14 mouse cellular contexts compared by ENCODE assay signal in genomic region chr2:130047923-130048440, GRCm38 (mm10). TPM values are rescaled to one million over a fixed set of nuclear protein-coding genes. Genes with fewer than 3 reads are reported as not detected.
DNase-seq lines count a peak whose midpoint lies in the region; ATAC-seq and TF ChIP-seq lines count a peak whose summit lies in the region.
"Had no signal": no experiment of that assay in that cellular context is flagged by ENCODE, and none has a peak within 500 bp of the region (broad histone marks: within the 10 kb centered on the region; RNA-seq: fewer than 3 reads in every experiment).

No protein-coding gene starts in this region.

- WGBS in forebrain, postnatal 0 days = 79% methylated on average over 13 of the region's 13 CpGs
- 77% methylated on average over 13 of the region's 13 CpGs for WGBS in forebrain, embryonic 11.5 days
- 70% methylated on average over 13 of the region's 13 CpGs for WGBS in lung, embryonic 14.5 days
- 72% methylated on average over 13 of the region's 13 CpGs for WGBS in bone marrow, adult 2 months
- WGBS in limb, embryonic 10.5 days = 68% methylated on average over 13 of the region's 13 CpGs

- TF ChIP-seq POLR2A in bone marrow, adult 2 months (IDR thresholded peaks at IDR 0.05; ENCODE audit: borderline replicate concordance, control insufficient read depth, low read depth, low read length) = no peak

- no peak for ATAC-seq in forebrain, postnatal 0 days
- ATAC-seq in forebrain, embryonic 11.5 days (replicated peaks; ENCODE audit: low FRiP score) = no peak
- ATAC-seq in lung, embryonic 14.5 days (ENCODE audit: insufficient read depth) = no peak

- H3K4me2 ChIP-seq in forebrain, postnatal 0 days (ENCODE audit: low read depth) = no peak overlapping the region
- H3K4me2 ChIP-seq in forebrain, embryonic 11.5 days (ENCODE audit: low read depth, low read length, severe bottlenecking) = no peak overlapping the region
- H3K4me2 ChIP-seq in lung, embryonic 14.5 days = no peak overlapping the region
- H3K4me2 ChIP-seq: liver, embryonic 15.5 days had no signal

- peak; percentile 16; the same call in 1 of the 2 replicates for TF ChIP-seq CTCF in forebrain, postnatal 0 days (IDR thresholded peaks at IDR 0.05; ENCODE audit: low read depth)
- TF ChIP-seq CTCF in lung, embryonic 14.5 days (IDR thresholded peaks at IDR 0.05; ENCODE audit: low read depth) = peak; percentile 29
- TF ChIP-seq CTCF in bone marrow, adult 2 months (IDR thresholded peaks at IDR 0.05; ENCODE audit: control insufficient read depth, insufficient read depth, low read length) = peak; percentile 38

- H3K4me1 ChIP-seq in forebrain, postnatal 0 days (ENCODE audit: insufficient read depth) = no peaks in the 10 kb centered on the region
- no peaks in the 10 kb centered on the region for H3K4me1 ChIP-seq in forebrain, embryonic 11.5 days (replicated peaks; ENCODE audit: control insufficient read depth, insufficient read depth, low read length)
- H3K4me1 ChIP-seq in lung, embryonic 14.5 days (ENCODE audit: insufficient read depth) = no peaks in the 10 kb centered on the region
- peaks cover 4% of the 10 kb centered on the region for H3K4me1 ChIP-seq in bone marrow, adult 2 months (ENCODE audit: control insufficient read depth, insufficient read depth, low read length)
- peaks cover 14% of the 10 kb centered on the region for H3K4me1 ChIP-seq in limb, embryonic 10.5 days
- H3K4me1 ChIP-seq: liver, embryonic 15.5 days; megakaryocyte, embryonic 14.5 days had no signal

- H3K36me3 ChIP-seq in forebrain, postnatal 0 days (ENCODE audit: insufficient read depth) = no peaks in the 10 kb centered on the region
- H3K36me3 ChIP-seq in forebrain, embryonic 11.5 days (ENCODE audit: control insufficient read depth, insufficient read depth, low read length) = no peaks in the 10 kb centered on the region
- H3K36me3 ChIP-seq in lung, embryonic 14.5 days (ENCODE audit: insufficient read depth) = no peaks in the 10 kb centered on the region
- no peaks in the 10 kb centered on the region for H3K36me3 ChIP-seq in limb, embryonic 10.5 days
- H3K36me3 ChIP-seq: forebrain, embryonic 10.5 days; liver, embryonic 15.5 days had no signal

- H3K4me3 ChIP-seq in forebrain, postnatal 0 days (ENCODE audit: low read depth, low read length) = no peak overlapping the region
- H3K4me3 ChIP-seq in forebrain, embryonic 11.5 days (ENCODE audit: low read depth, low read length) = no peak overlapping the region
- H3K4me3 ChIP-seq in lung, embryonic 14.5 days (ENCODE audit: low read depth, low read length) = no peak overlapping the region
- H3K4me3 ChIP-seq in bone marrow, adult 2 months (replicated peaks; ENCODE audit: control insufficient read depth, low read depth, low read length) = no peak overlapping the region
- H3K4me3 ChIP-seq in limb, embryonic 10.5 days = no peak overlapping the region
- H3K4me3 ChIP-seq: forebrain, embryonic 10.5 days; liver, embryonic 15.5 days; megakaryocyte, embryonic 14.5 days had no signal

- H3K27me3 ChIP-seq in forebrain, postnatal 0 days (ENCODE audit: insufficient read depth, low read length) = no peaks in the 10 kb centered on the region
- no peaks in the 10 kb centered on the region for H3K27me3 ChIP-seq in forebrain, embryonic 11.5 days (ENCODE audit: control insufficient read depth, insufficient read depth, low read length)
- no peaks in the 10 kb centered on the region for H3K27me3 ChIP-seq in lung, embryonic 14.5 days (ENCODE audit: insufficient read depth, low read length)
- no peaks in the 10 kb centered on the region for H3K27me3 ChIP-seq in limb, embryonic 10.5 days (ENCODE audit: low read depth, poor library complexity, severe bottlenecking)
- H3K27me3 ChIP-seq: liver, embryonic 15.5 days had no signal

- DNase-seq in forebrain, postnatal 0 days = no peak
- no peak for DNase-seq in forebrain, embryonic 11.5 days (ENCODE audit: low spot score)
- DNase-seq in lung, embryonic 14.5 days = no peak
- DNase-seq in lung, adult 18-20 months = no peak
- no peak for DNase-seq in limb, embryonic 10.5 days (ENCODE audit: low spot score)
- no peak for DNase-seq in gastrocnemius, postnatal 10 days
- no peak for DNase-seq in kidney, adult 9 months
- DNase-seq: kidney, adult 11 months; thymus, postnatal 14 days had no signal

- H3K9me3 ChIP-seq in forebrain, postnatal 0 days (ENCODE audit: low read length) = no peaks in the 10 kb centered on the region
- H3K9me3 ChIP-seq in forebrain, embryonic 11.5 days (ENCODE audit: control insufficient read depth, low read length) = no peaks in the 10 kb centered on the region
- H3K9me3 ChIP-seq in lung, embryonic 14.5 days (ENCODE audit: low read depth, low read length) = no peaks in the 10 kb centered on the region
- no peaks in the 10 kb centered on the region for H3K9me3 ChIP-seq in limb, embryonic 10.5 days (replicated peaks)
- H3K9me3 ChIP-seq: forebrain, embryonic 10.5 days; liver, embryonic 15.5 days; megakaryocyte, embryonic 14.5 days had no signal

- no peak overlapping the region for H3K27ac ChIP-seq in forebrain, postnatal 0 days (ENCODE audit: low read depth, low read length)
- no peak overlapping the region for H3K27ac ChIP-seq in forebrain, embryonic 11.5 days (ENCODE audit: low read depth, low read length)
- H3K27ac ChIP-seq in lung, embryonic 14.5 days (ENCODE audit: low read depth) = no peak overlapping the region
- H3K27ac ChIP-seq in bone marrow, adult 2 months (ENCODE audit: control insufficient read depth, insufficient read depth, low read depth, low read length, poor library complexity) = no peak overlapping the region
- peak overlapping the region; percentile 62; the same call in 1 of the 2 replicates for H3K27ac ChIP-seq in limb, embryonic 10.5 days
- H3K27ac ChIP-seq: forebrain, embryonic 10.5 days; liver, embryonic 15.5 days had no signal

- H3K9ac ChIP-seq in forebrain, postnatal 0 days = no peak overlapping the region
- H3K9ac ChIP-seq in forebrain, embryonic 11.5 days (ENCODE audit: low read length) = no peak overlapping the region
- no peak overlapping the region for H3K9ac ChIP-seq in lung, embryonic 14.5 days
- H3K9ac ChIP-seq: liver, embryonic 15.5 days had no signal

RNA-seq across cellular contexts. Expression of gene Tgm3, which starts 35.8 kb away (rescaled TPM):
- 0.48 and 0.77 TPM in 2 replicates for total RNA-seq in forebrain, postnatal 0 days (2014; rRNA removed)
- polyA plus RNA-seq in forebrain, postnatal 0 days (2015; fragmentation: Nextera tagmentation; extraction: Ambion mirVana) = 0.12 and 0.16 TPM in 2 replicates
- polyA plus RNA-seq in forebrain, embryonic 11.5 days (2014; fragmentation: Nextera tagmentation; extraction: Ambion mirVana) = not detected in 2 replicates
- 0.05 TPM in 1 of 2 replicates, not detected in the other for polyA plus RNA-seq in lung, embryonic 14.5 days (2014; fragmentation: Nextera tagmentation; extraction: Ambion mirVana)
- not detected in 2 replicates for polyA plus RNA-seq in bone marrow, adult 2 months (2011; ENCODE audit: insufficient read depth, insufficient read length, low replicate concordance, missing spikeins)
- polyA plus RNA-seq in limb, embryonic 10.5 days (2016; fragmentation: Nextera tagmentation; extraction: Ambion mirVana) = 0.10 TPM in 1 of 2 replicates, not detected in the other
- under 1 TPM in 1 of 2 experiments, not detected in 1; 0.07 TPM for total RNA-seq in gastrocnemius, postnatal 10 days (2021)
- total RNA-seq: heart, adult 8-10 months had no signal
- polyA plus RNA-seq: forebrain, embryonic 10.5 days; liver, embryonic 15.5 days had no signal
